Mouse (Mus musculus) lung, postnatal 14 days (tissue): ENCODE data around the gene Rbfox1.

Experiments
- DNase-seq: peaks from one replicate; pipeline ENCODE4 v3.0.0; 2021

Rbfox1 gene

DNA sequence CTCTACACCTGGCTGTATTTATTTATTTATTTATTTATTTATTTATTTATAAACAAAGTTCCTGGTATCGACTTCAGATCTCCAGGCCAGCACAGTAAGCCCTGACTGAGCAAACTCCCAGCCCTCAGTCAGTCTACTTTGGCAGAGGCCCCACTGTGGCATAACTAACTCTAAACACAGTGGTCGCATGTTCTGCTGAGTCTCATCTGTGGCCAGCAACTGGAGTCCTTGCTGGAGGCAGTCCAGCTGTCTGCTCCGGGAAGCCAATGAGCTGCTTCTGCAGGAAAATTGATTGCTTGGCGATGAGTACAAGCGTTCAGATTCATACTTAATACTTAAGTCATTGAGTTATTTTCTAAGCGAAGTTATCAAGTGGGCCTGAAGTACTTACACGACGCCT lies 598.5 kb downstream of the Rbfox1 start:
- DNase-seq: no peak

DNA sequence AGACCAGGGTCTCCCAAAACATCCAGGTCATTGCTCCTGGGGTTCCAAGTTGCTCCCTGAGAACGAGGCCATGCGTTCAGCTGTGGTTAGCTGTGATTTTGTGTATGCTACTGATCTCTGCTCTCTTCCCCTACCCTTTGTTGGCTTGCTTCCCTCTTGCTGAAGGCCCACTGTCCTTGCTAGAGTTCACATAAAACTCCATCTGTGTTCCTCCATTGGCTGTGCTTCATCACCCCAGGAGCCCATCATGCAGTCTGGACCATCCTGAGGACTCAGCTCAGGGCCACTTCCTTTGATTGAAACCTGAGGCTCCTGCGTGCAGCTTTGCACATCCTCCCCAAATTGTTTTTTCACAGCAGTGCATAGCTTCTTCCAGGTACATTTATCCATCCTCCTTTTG lies 600.5 kb downstream of the Rbfox1 start:
- DNase-seq: no peak

DNA sequence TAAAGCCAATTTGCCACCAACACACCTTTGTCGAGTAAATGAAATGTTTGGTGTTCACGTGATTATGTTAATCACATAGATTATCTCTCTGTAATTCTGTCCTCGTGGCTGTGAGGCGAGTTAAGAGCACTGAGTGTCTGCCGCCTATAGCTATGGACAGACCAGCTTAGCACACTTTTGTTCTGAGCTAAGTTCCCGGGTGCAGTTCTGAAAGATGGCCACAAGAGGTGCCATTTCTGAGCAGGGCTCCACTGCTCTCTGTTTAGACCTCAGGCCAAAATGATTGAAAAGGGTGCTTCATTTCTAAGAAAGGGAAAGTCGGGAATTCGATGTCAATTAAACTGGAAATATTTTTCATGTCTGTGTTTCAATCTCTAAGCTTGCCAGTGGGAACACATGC lies 617.1 kb downstream of the Rbfox1 start:
- DNase-seq: peak; percentile 13

DNA sequence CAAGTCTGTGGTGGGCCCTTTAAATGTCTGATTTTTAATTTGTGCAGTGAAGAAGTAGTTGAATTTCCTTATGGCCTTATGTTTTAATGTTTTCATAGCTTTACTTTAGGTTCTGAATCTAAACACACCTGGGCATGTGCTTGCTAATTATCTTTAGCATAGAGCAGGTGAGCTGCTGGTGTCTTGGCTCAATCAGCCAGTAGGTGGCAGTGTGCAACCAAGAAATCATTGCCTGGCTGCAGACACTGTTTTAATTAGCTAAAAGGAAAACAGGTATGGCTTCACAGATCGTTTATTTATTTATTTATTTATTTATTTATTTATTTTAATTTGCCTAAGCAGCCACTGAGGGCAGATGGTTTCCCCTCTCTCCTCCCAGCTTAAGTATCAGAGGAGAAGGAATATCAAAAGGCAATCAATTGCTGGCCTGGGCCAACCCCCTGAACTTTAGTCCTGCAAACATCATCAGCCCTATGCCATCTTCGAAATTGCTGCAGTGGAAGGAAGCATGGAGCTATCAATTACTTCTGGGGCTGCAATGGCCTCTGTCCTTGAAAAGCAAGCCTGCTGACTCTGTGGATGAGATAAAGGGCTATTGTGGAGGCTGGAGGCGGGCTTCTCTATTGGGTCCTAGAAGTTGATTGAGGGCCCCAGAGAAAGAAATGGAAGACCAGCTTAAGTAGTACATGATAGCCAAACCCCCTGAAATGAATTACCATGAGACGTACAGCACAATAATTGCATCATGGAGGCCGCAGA lies 618.6 kb downstream of the Rbfox1 start:
- peak; percentile 26 for DNase-seq

- no peak for DNase-seq
Observed at GRCm38 (mm10) chr16:6508924-6509323, 623.8 kb downstream of the Rbfox1 start.

- no peak for DNase-seq
Observed at GRCm38 (mm10) chr16:6519474-6519873, 634.3 kb downstream of the Rbfox1 start.

- DNase-seq: no peak
Observed at GRCm38 (mm10) chr16:6525507-6526170, 640.5 kb downstream of the Rbfox1 start.

- no peak for DNase-seq
Observed at GRCm38 (mm10) chr16:6531459-6531858, 646.3 kb downstream of the Rbfox1 start.

DNA sequence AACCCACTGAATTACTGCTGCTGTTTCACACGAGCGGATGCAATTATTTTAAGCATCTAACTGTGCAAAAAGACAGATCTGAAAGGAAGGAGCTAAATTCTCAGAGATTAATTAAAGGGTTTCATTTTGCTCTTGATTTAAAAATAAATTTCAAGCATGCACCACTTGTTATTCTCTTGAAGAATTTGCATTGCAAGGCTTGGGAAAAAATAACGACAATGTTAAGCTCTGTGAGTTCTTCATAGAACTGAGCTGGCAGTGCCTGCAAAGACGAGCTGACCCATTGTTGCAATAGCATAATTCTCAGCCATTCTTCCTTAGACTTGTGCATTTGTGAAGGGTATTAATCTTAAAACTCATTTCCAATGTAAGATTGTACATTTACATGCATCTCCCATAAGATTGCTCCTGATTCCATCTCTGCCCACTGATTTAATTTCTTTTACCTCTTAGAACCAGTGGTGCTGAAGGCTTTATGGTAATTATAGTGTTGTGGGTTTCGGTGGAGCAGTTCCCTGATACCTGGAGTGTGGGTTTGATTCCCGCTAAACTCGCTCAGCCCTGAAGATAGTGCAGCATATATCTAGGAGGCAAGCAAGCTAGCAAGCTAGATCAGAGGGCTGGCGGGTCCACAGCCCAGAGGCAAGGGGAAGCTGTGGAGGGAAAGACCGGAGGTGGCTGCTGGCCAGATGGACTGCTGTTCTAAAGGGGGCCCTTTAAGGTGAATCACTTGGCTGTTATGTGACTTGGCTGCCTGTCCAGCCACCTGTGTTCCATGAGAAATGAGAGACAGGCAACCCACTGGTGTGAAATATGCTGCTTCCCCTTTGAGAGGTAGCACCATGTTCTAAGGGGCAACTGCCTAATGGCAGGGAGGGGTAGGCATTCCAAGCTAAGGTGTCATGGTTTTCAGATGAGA lies 647.2 kb downstream of the Rbfox1 start:
- no peak for DNase-seq

DNA sequence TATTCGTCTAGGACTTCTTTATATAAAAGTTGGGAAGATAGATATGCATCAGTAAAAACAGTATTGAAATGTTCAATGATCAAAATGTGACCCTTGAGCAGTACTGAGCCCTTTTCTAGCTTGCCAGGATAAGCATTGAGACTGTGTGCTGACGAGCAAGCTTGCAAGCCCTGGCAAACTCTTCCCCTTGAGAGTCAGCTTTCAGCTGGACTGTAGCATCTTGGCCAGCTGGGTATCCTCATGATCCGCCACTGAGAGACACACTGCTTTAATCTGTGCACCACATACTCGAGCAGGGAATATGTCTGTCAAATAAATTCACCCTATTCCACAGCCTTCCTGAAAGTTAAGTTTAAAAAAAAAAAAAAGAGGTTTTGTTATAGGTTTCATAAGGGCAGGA lies 670.6 kb downstream of the Rbfox1 start:
- no peak for DNase-seq

DNA sequence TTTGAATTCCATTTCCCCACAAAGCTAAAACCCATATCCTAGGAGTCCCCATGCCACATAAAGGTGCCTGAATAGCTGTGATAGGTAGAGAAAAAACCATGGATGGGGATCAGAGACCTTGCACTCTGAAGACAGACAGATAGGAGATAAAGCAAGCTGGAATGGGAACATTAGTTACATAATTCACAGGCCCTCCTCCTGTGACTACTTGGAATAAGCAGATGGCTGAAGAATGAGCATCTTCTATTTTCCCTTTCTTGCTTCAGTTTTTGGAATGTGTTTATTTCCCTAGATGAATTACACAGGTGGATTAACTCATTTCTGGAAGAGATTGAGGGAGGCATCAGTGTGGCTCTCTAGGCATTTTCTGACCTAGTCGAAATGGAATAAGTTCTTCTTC lies 672.6 kb downstream of the Rbfox1 start:
- DNase-seq: no peak

- DNase-seq: no peak
Observed at GRCm38 (mm10) chr16:6584700-6585099, 699.5 kb downstream of the Rbfox1 start.

DNA sequence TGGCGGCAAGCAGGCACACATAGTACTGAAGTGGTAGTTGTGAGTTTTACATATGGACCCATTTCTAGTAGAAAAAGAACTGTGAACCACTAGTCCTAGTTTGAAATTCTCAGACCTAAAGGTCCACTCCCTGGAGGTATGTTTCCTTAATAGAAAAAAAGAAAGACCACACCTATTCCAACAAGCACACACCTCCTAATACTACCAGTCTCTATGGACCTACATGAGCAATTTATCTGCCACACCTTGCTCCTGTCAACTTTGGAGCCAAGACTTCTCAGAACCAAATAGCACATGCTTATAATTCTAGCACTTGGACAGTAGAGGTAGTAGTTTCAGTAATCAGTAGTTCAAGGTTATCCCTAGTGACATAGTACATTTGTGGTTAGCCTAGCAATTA lies 700.0 kb downstream of the Rbfox1 start:
- DNase-seq: no peak

- DNase-seq: no peak
Observed at GRCm38 (mm10) chr16:6616526-6616925, 731.4 kb downstream of the Rbfox1 start.

DNA sequence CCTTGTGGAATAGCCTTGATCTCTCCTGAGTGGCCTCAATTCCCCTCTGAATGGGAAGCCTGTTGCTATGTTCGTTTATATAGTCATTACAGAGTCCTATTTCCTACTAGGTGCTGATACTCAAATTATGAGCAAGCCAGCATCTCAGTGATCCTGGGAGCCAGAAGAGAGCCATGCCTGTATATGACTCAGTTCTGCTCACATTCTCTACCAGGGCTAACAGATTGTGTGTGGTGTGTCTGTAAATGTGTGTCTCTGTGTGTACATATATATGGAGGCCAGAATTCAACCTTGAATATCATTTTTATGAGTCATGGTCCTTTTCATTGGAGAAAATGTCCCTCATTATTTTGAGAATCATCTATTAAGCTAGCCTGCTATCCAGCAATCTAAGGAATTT lies 755.2 kb downstream of the Rbfox1 start:
- DNase-seq: no peak

DNA sequence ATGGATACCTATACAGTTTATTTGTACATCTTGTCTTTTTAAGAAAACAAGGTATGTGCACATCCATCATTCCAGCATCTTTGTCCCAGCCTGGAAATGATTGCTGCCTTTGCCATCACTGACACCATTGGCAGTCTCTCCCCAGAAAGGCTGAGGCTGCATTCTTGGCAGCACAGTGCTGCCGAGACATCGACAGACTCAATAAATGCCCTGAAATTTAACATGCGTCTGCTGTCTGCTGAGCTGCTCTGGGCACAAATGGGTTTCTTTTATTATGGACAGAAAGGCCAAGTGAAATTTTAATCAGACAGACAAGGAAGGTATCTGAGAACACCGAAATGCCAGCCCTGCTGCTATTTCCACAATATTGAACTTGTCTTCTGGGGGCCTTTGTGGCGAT lies 761.8 kb downstream of the Rbfox1 start:
- no peak for DNase-seq

DNA sequence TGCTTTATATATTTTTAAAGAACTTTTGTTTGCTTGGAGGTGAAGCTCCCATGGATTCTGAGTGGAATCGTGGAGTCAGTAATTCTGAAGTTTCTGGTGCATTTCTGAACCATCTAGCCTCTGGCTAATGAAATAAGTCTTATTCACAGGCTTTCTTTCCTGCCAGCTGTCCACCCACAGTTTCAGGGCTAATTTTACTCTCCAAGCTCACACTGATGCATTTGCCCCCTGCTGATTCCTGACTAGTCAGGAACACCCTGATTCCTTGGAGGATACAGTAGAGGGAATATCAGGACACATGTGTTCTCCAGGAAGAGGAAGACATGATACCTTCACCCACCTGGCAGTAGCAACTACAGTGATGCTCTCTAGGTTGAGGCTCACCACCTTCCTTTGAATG lies 763.6 kb downstream of the Rbfox1 start:
- DNase-seq: no peak

DNA sequence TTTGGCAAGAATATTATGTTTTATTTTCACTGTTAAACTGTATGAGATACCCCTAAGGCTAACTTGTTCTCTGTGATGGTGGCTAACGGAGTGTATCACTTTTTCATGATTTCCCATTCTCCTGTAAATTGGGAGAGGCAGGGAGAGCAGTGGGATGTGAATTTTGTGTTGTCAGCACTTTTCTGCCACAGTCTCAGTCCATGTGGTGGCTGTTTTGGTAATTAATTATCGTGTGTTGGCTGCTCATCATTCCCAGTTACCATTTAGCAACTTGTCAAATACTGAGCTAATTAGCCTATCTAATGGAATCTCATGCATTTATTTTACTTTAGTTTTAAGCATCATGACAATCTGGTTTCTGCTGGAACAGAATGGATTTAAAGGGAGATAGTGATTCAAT lies 773.4 kb downstream of the Rbfox1 start:
- no peak for DNase-seq

- DNase-seq: no peak
Observed at GRCm38 (mm10) chr16:6686076-6686757, 801.1 kb downstream of the Rbfox1 start.

DNA sequence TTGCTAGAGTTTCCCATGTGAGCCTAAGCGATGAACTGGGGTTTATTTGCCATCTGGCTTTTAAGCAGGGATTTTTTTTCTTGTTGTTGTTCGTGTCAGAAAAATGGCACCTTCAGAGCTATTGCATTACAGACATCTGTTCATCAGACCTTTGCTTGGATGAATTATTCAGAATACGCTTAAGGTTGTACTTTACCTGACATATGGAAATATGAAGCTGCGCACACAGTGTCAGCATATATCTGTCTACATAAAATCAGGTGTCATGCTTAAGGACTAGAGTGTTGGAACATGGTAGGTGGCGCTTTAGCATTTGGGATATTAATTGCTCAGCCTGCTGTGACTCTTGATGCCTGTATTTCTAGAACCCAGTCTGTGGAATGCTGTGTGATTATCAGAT lies 819.7 kb downstream of the Rbfox1 start:
- DNase-seq: no peak

GRCm38 (mm10) chr16:6712341-6712740 lies 827.2 kb downstream of the Rbfox1 start:
- no peak for DNase-seq

GRCm38 (mm10) chr16:6715245-6715644 lies 830.1 kb downstream of the Rbfox1 start:
- no peak for DNase-seq
